Mouse (Mus musculus): Measurements from ENCODE around the gene Serbp1.

Serbp1 gene

DNA sequence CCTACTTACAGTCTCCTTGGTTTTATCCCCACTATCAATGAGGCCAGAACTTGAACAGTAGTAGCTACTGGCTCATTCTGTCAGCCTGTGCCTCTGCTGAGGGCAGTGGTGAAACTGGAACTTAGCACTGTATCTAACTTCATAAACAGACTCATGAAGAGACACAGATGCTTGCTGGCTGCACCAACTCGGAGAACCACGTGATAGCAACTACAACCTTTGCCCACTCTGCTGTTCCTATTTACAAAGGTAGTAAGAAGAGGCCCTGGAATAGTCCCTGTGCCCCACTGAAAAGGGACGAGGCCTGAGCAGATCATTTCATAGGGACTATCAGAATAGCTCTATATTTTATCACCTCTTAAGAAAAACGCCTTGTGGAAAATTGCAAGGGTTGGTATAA, 62.3 kb downstream of the Serbp1 start:
- no peak for DNase-seq (ENCODE audit: low read depth in 1 of 2, low spot score in 2 of 2)

DNA sequence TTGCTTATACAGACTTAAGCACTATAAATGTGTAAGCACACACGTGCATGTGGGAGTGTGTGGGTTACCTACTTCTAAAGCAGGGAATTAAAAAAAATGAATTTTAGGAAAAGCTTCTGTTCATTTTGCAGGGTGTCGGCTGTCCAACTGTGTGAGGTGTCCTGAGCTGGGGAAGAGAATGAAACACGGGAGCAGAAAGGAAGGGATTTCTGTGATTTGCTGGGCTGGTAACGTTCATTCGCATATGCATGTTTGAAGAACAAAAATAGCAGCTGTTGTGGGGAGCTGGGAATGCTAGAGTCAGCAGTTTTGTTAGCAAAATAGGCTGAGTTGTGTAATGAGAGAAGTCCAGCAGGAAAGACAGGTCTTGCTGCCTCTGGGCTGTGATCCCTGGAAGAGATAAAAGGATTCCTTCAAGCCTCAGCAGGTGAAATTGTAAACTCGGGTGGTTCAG, 62.8 kb downstream of the Serbp1 start:
- DNase-seq (ENCODE audit: low read depth in 1 of 2, low spot score in 2 of 2), result no peak

DNA sequence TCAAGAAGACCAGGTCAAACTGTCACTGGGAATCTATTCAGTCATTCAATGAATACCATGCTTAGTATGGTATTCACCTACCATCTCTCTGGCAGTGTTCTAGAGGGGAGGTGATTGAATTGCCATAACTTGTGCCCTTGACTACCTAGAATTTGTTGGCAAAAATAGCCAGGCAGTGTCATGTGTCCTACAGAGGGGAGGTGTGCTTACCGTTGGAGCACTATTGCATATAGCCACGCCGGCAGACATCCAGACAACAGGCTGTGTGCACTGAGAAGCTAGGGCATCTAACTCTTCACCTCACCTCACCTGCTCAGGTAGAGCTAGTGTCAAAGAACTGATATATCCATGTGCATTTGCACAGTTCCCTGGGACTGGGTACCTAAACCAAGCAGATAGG, 63.3 kb downstream of the Serbp1 start:
- no peak for DNase-seq (ENCODE audit: low read depth in 1 of 2, low spot score in 2 of 2)

DNA sequence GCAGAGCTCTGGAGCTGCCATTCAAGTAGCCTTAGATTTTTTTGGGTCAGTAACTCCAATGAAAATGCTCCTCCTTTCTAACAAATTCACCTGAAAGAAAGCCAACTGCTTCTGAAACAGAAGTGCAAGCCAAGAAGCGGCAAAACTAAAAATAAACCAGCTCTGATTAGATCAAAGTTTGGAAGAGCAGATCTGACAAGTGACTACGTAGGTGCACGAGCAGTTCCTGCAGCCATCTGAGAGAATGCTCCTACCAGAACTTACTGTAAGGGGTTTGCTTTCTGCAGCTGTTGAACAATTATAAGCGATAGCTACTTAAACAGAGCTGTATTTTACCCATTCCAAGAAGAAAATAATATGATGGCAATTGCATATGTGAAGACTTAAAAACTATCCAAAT, 64.5 kb downstream of the Serbp1 start:
- DNase-seq (ENCODE audit: low read depth in 1 of 2, low spot score in 2 of 2), result no peak

DNA sequence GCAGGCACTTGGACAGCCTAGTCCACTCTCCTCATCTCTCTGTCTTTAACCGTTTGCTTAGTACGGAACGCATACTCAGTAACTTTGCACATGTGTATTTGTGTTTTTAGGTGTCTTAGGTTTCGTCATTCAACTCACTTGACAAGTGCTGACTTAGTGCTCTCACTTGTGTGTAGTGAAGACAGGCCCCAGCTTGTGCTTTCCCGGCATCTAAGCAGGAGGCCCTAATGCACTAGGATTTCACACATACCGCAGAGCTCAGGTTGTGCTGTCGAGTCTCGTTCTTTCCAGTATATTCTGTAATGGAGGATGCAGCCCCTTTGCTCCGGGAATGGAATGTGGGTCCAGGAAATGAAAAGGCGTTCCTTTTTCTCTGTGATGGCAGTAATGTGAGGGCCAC, 65.2 kb downstream of the Serbp1 start:
- DNase-seq (ENCODE audit: low read depth in 1 of 2, low spot score in 2 of 2), result no peak

DNA sequence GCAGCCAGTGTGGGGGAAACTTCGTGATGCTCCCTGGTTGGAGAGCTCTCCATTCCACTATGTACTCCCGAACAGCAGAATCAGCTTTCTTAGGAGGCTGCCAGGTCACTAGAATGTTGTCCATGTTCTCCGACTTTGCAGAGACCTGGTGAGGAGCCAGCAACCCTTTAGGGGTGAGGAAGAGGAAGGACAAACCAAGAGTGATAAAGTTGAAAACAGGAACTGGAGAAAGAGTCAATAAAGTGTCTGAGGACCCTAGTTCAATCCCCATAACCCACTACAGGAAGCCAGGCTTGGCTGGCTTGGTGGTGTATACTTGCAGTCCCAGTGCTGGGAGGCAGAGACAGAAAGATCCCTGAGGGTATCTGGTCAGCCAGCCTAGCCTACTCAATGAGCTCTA, 71.0 kb downstream of the Serbp1 start:
- no peak for DNase-seq (ENCODE audit: low read depth in 1 of 2, low spot score in 2 of 2)

DNA sequence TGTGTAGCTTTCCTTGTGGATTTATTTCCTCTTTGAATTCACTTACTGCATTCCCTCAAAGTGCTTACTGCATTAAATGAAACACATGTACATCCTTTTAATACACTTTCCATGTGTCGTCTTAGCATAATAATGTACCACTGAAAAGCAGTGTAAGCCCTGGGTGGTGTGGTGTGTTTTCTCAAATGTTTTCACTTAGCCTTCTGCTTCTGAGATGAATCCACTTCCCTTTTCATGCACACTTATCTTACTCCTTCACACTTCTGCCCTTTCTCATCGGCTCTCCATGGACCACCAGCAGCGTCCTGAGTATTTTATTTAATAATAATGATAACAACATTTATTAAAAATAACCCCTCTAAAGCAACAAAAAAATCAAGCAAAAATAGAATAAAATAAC, 71.8 kb downstream of the Serbp1 start:
- no peak for DNase-seq (ENCODE audit: low read depth in 1 of 2, low spot score in 2 of 2)

DNA sequence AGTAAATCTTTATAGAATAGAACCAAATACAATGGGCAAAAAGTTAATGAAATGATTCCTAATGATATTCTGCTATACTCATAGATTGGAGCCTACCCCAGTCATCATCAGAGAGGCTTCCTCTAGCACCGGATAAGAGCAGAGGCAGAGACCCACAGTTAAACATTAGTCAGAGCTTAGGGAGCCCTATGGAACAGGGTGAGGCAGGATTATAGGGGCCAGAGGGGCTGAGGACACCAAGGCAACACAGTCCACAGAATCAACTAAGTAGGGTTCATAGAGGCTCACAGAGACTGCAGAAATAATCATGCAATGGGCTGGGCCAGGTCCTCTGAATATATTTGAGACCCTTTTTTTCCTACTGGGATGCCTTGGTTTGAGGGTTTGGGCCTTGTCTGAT, 76.7 kb downstream of the Serbp1 start:
- DNase-seq (ENCODE audit: low read depth in 1 of 2, low spot score in 2 of 2), result no peak

DNA sequence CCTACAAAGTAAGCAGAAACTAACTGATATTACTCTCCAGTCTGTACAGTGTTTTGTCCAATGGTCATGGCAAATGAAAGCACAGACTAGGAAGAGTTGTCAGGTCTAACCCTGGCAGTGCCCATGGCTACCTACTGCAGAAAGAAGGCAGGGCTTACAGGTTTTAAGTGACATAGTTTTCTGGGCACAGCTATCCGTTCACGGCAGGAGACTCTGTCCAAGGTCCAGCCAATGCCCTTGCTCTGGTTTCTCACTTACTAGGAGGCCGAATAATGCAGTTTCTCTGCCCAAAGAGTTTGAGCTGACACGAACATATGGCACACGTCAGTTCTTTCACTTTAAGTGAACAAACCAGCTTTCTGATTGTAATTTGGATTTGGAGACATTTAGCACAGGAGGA, 79.1 kb downstream of the Serbp1 start:
- no peak for DNase-seq (ENCODE audit: low read depth in 1 of 2, low spot score in 2 of 2)

DNA sequence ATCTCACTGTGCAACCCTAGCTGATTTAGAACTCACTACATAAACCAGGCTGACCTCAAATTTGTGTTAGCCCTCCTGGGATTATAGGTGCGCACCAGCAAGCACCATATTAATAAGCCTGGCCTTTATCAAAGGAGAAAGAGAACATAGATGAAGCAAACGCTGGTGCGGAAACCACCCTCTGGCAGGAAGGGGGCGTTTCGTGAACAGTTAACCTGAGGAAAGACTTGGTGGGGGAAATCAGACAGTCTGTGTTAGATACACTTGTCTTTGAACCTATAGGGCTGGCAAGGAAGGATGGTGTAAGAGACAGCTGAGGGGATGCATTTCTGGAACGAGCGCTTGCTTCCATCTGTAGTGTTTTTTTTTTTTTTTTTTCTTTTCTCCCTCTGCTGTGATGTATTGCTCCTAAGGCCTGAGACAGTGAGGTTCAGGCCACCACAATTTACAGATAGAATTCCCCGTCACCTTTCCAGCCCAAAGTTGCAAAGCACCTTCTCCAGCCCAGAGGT, 79.9 kb downstream of the Serbp1 start:
- DNase-seq (ENCODE audit: low read depth in 1 of 2, low spot score in 2 of 2), result no peak

DNA sequence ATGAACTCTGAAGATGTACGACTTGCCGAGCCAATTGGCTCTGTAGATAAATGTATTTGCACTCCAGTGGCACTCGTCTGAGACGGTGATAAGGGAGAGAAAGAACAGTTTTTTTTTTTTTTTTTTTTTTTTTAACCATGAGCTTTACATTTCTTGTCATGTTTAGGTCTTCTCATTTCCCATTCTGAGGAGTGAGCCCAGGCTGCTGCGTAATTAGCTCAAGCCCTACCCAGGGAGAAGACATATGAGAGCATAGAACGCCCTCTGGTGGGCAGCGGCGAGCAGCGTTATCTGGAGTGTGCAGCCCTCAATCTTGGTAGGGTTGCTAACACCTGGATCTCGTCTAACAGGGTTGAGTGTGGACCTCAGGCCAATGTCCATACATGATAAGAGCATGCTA, 80.5 kb downstream of the Serbp1 start:
- no peak for DNase-seq (ENCODE audit: low read depth in 1 of 2, low spot score in 2 of 2)

DNA sequence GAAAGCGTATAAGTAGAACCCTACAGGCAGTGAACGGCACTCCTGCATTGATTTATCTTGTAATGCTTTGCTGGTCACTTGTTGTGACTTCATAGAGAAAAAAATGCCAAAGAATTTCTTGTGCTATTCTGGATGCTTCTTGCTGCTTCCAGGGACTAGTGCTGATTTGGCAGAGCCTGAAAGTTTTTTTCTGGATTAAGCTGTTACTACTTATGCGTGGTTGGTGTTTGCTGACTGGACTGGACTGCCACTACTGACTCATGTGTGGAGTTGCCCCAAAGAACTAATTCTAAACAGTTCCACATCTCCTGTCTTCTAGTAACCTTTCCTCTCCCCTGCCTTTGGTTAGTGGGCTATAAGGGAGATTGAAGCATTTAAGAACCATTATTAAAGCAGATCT, 85.8 kb downstream of the Serbp1 start:
- DNase-seq (ENCODE audit: low read depth in 1 of 2, low spot score in 2 of 2), result no peak

DNA sequence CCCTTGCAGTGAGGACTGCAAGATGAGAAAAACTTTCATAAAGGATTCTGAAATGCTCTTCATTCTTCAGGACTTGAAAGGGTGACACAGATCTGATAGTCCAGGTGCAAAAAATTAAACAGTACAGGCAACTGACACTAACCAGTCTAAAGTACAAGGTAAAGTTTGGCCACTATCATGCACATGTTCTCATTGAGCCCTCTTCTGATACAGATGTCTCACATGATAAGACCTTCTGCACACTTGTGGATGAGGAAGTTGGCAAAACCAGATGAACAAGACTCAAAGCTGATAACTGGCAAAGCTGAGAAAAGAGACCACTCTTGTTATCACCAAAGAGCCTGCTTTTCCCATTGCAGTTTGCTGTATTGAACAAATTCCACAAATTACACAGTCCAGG, 100.0 kb downstream of the Serbp1 start:
- DNase-seq (ENCODE audit: low read depth in 1 of 2, low spot score in 2 of 2), result no peak

DNA sequence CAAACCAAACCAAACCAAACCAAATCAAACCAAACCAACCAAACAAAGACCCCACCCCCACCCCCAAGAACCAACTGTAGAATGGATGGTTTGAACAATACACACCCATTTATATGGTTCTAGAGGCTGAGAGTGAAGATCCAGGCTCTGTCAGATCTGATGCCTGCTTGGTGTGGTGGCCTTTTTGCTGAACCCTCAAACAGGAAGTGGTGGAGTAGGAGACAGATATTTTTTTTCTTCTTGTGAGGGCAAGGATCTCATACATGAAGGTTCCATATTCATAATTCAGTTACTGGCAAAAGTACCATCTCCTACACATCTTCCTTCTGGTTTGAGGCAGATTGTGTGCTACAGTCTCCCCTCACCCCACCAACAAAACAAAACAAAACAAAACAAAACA, 101.5 kb downstream of the Serbp1 start:
- DNase-seq (ENCODE audit: low read depth in 1 of 2, low spot score in 2 of 2), result no peak

Data from monocyte, adult 2 months (primary cell).